Mouse (Mus musculus): ENCODE results near the gene Col5a3. TPM values are rescaled to one million over a fixed set of nuclear protein-coding genes. Genes with fewer than 3 reads are reported as not detected.
"Not testable (repeated sequence)": the region's sequence is repeated elsewhere in the genome, so short reads cannot be mapped to it uniquely, and the experiment has no call there.

Col5a3 gene
- total RNA-seq (2021): 1 to 10 TPM; 1.4 to 1.7 TPM
- long read RNA-seq, experiment 1, partial matches to known transcripts: 2 of 7 reads
- long read RNA-seq, experiment 1, other reads (novel, unspliced or antisense): 5 of 7 reads
- long read RNA-seq, experiment 2, full-length matches to known transcripts: 1 of 10 reads
- long read RNA-seq, experiment 2, partial matches to known transcripts: 2 of 10 reads
- long read RNA-seq, experiment 2, other reads (novel, unspliced or antisense): 7 of 10 reads

DNA sequence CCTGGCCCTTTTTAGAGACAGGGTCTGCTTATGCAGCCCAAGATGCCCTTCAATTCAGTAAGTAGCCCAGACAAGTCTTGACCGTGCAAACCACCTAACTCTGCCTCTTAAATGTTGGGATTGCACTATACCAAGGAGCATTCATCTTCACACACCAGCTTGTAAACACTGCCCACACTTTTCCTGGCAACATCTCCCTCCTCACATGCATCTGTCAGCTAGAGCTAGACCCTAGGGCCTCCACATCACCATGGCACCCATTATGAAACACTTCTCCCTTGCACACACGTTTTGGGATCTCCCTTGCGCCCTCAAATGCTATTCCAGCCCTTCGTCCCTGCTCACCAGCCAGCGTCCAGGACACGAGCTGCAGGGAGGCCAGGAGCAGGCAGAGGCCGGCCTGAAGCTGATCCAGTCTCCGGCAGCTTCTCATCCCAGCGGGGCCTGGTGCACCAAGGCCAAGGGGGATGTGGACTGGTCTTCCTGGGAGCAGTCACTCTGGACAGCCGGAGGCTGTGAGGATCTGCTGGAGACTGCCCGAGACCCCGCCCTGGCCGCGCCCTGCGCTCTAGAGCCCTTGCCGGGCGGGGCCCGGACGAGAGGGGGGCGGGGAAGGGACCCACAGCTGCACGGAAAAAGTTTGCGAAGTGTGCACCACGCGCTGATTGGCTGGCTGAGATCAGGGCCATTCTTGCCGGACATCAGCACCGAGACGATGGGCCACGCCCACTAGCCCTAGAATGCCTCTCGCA is at the start of gene Col5a3:
Col5a3 (minus strand) TSS at position 547 of the 752 bp plus-strand sequence.
- intact Hi-C loops (cut with DNase I): no loop called here
- Histone ChIP-seq H3K27ac (no peak within 1 kb of the TSS), H3K4me3 (0 out of 2 replicates have a peak within 1 kb of the TSS, but pooled peaks have one; percentile 7)
- TF ChIP-seq CTCF (IDR thresholded peaks at IDR 0.05): no peak
- DNase-seq (ENCODE audit: extremely low spot score in 1 of 2, low spot score in 2 of 2): no peak

DNA sequence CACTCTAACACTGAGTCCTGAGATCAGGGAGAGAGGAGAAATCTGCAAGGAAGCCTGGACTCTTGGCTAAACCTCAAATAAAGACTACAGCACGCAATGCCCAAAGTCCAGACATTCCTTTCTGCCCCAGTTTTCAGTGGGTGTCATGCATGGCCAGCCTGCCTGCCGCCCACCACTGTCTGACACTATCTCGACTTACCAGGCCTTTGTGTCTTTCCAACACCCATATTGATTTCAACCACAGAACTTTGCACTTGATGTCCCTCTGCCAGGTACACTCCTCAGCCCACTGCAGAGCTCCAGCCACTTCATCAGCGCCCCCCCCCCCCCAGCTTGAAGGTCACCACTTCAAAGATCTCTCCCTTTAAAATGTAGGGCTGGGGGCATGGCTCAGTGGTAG is 47.4 kb upstream of the Col5a3 start:
- no peak overlapping the region for H3K27ac ChIP-seq
- TF ChIP-seq CTCF (IDR thresholded peaks at IDR 0.05): no peak
- H3K4me3 ChIP-seq: no peak overlapping the region
- DNase-seq (ENCODE audit: extremely low spot score in 1 of 2, low spot score in 2 of 2): no peak
- intact Hi-C loops (cut with DNase I): no loop called here

DNA sequence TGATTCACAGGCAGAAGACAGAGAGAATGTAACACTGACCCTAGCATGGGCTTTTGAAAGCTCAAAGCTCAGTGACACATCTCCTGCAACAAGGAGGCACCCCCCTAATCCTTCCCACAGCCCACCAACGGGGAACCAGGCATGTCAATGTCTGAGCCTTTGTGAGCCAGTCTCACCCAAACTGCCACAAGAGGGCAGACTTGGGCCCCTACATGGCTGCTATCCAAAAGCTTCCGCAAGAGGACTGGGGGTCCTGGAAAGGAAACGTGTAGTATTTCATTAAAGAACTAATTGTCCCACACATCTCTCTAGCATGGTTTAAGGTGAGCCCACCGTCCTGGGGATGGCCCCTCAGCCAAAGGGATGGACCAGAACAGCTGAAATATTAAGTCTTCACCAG is 47.0 kb upstream of the Col5a3 start:
- no peak for DNase-seq (ENCODE audit: extremely low spot score in 1 of 2, low spot score in 2 of 2)
- TF ChIP-seq CTCF (IDR thresholded peaks at IDR 0.05): peak; percentile 66
- intact Hi-C loops (cut with DNase I): no loop called here
- no peak overlapping the region for H3K27ac ChIP-seq
- no peak overlapping the region for H3K4me3 ChIP-seq

DNA sequence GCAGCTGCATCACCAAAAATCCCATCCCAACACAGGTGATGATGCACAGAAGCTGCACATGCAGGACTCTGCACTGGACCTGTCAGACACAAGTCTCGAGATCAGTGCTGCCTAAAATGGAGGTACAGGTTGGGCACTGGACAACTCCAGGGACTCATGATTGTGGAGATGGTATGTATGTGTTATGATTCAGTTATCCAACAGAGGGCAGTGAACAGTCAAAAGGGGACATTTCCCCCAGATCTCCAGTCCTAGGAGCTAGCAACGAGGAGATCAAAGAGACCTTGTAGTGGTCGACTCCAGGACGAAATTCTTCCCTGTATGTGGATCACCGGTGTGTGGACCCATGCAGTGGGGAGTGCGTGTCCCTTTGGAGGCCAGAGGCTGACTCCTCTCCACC is 45.1 kb upstream of the Col5a3 start:
- no peak; the same call in 1 of the 2 replicates for TF ChIP-seq CTCF (IDR thresholded peaks at IDR 0.05)
- H3K27ac ChIP-seq: no peak overlapping the region
- intact Hi-C loops (cut with DNase I): no loop called here
- DNase-seq (ENCODE audit: extremely low spot score in 1 of 2, low spot score in 2 of 2): no peak
- no peak overlapping the region for H3K4me3 ChIP-seq

DNA sequence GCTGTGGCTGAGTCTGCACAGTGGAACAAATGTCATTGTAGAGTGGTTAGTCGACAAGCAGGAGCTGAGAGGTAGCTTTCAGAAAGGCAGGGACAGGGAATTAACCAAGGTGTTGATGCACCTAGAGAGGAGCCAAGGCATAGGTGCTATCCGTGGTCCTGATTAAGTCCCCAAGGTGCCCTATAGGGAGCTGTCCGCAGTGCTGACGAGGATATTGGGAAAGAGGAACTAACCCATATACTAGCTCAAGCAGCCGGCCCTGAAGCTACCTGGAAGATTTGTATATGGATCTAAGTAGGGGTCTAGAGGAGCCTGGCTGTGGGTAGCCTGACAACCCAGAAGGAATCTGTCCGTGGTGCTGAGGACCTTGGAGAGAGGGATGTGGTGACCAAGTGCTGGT is 42.3 kb upstream of the Col5a3 start:
- no peak for DNase-seq (ENCODE audit: extremely low spot score in 1 of 2, low spot score in 2 of 2)
- Histone ChIP-seq H3K4me3 (no peak overlapping the region), H3K27ac (no peak overlapping the region)
- TF ChIP-seq CTCF (IDR thresholded peaks at IDR 0.05): no peak
- intact Hi-C loops (cut with DNase I): no loop called here

DNA sequence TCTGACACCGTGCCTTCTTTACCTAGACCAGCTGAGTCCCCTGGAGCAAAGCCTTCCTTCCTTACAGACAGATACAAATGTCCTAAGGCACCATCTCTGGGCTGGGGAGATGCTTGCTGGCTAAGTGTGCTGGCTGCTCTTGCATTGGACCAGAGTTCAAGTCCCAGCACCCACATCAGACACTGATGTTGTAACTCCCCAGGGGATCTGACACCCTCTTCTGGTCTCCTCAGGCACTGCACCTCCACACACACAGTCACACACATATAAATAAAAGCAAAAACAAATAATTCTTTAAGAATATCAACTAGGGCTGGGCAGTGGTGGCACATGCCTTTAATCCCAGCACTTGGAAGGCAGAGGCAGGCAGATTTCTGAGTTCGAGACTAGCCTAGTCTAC is 35.3 kb upstream of the Col5a3 start:
- intact Hi-C loops (cut with DNase I): no loop called here
- no peak; the same call in 1 of the 2 replicates for TF ChIP-seq CTCF (IDR thresholded peaks at IDR 0.05)
- H3K4me3 ChIP-seq: no peak overlapping the region
- no peak for DNase-seq (ENCODE audit: extremely low spot score in 1 of 2, low spot score in 2 of 2)
- no peak overlapping the region for H3K27ac ChIP-seq

DNA sequence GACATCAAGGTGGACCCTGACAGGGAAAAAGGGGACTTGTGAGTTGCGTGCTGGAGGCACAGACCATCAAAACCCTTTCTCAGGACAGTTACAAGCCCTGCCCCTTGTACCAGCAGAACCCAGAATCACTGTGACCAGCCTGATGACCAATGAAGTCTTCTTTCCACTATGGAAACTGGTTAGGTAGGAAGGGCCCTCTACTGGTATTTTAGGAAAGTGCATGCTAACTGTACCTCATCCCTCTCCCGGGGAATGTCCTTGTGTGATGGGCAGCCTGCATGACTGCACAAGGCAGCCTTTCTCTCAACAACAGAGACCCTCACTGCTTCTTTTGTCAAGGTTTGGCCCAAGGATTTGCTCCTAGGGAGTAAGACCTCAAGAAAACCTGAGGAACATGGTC is 27.8 kb upstream of the Col5a3 start:
- H3K4me3 ChIP-seq: no peak overlapping the region
- H3K27ac ChIP-seq: no peak overlapping the region
- DNase-seq (ENCODE audit: extremely low spot score in 1 of 2, low spot score in 2 of 2): peak in 1 of 2 experiments; percentile 24
- intact Hi-C loops (cut with DNase I): no loop called here
- TF ChIP-seq CTCF (IDR thresholded peaks at IDR 0.05): peak; percentile 70

DNA sequence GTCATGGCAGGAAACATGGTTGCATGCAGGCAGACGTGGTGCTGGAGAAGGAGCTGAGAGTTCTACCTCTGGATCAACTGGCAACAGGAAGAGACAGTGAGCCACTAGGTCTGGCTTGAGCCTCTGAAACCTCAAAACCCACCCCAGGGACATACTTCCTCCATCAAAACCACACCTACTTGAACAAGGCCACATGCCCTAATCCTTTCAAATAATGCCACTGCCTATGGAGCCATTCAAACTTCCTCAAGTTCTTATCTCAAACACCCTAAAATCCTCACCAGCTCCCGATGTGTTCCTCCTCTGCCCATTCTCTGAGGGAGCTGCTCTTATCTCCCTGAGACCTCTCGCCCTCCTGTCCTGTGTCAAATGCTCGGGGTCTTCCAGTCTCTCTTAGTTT is 27.3 kb upstream of the Col5a3 start:
- no peak for DNase-seq (ENCODE audit: extremely low spot score in 1 of 2, low spot score in 2 of 2)
- Histone ChIP-seq H3K4me3 (no peak overlapping the region), H3K27ac (no peak overlapping the region)
- intact Hi-C loops (cut with DNase I): no loop called here
- no peak for TF ChIP-seq CTCF (IDR thresholded peaks at IDR 0.05)

DNA sequence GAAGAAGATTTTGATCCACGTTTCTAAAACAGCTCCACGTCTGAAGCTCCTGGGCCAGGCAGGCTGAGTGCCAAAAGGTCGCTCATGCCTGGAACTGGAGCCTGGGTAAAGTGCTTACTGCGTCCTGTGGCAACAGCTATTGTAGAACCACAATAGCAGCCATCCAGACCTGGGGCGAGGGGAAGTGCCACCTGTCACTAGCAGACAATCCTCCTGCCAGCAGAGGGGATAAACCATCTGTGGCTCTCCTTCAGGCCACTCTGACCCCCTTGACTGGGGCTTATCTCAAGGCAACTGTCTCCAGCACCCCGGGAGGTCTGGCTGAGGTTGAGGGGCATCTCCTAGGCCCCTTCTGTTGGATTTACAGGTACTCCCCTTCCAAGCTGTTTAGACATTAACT is 24.1 kb upstream of the Col5a3 start:
- no peak for DNase-seq (ENCODE audit: extremely low spot score in 1 of 2, low spot score in 2 of 2)
- intact Hi-C loops (cut with DNase I): loop anchor here (10.0 kb wide), 1 partner anchor 374 kb away; the partner anchor contains the start of gene Zfp26
- no peak for TF ChIP-seq CTCF (IDR thresholded peaks at IDR 0.05)
- no peak overlapping the region for H3K4me3 ChIP-seq
- no peak overlapping the region for H3K27ac ChIP-seq

DNA sequence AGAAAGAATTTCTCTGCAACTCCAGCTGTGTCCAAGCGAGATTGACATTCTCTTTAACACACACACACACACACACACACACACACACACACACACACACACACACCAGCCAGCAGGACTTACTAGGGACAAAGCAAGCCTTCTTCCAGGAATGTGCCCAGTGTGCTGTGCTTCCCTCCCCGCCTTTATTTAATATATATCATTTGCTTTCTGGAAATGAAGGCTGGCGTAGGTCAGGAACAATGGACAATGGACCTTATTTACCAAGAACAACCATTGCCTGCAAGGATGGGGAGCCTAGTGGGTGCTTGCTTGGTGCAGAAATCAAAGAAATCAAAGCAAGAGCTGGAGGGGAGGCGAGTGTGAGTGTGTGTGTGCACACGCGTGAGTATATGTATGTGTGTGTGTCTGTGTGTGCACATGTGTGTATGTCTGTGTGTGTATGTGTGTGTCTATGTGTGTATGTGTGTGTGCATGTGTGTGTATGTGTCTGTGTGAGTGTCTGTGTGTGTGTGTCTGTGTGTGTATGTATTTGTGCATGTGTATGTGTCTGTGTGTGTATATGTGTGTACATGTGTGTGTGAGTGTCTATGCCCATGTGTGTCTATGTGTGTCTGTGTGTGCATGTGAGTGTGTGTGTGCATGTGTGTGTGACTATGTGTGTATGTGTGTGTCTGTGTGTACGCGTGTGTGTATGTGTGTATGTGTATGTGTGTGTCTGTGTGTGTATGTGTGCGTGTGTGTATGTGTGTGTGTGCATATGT is 22.5 kb upstream of the Col5a3 start:
- TF ChIP-seq CTCF (IDR thresholded peaks at IDR 0.05): no peak
- no peak overlapping the region for H3K4me3 ChIP-seq
- intact Hi-C loops (cut with DNase I): loop anchor here (10.0 kb wide), 1 partner anchor 373 kb away; the partner anchor contains the start of gene Zfp26
- H3K27ac ChIP-seq: no peak overlapping the region
- DNase-seq (ENCODE audit: extremely low spot score in 1 of 2, low spot score in 2 of 2): no peak

DNA sequence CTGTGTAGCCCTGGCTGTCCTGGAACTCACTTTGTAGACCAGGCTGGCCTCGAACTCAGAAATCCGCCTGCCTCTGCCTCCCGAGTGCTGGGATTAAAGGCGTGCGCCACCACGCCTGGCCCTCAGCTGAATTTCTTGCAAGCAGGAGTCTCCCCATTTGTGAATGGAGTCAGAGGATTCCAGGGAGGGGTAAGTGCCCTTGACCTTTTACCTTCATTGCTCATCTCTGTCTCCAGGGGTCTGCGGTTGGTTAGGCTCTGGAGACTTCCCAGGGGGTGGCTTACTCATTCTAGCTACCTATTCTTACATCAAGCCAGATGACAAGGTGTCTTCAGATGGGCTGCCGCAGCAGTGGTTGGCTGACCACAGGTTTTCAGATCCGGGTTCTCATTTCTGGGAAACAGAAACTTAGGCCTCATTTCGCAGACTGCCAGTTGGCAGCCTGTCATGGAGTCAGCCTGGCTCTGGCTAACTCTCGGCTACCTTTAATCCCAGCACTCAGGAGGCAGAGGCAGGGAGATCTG is 20.6 kb upstream of the Col5a3 start:
- H3K4me3 ChIP-seq; DNase-seq (ENCODE audit: extremely low spot score in 1 of 2, low spot score in 2 of 2); H3K27ac ChIP-seq: not testable (repeated sequence)
- intact Hi-C loops (cut with DNase I): loop anchor here (10.0 kb wide), 1 partner anchor 371 kb away; the partner anchor contains the start of gene Zfp26

DNA sequence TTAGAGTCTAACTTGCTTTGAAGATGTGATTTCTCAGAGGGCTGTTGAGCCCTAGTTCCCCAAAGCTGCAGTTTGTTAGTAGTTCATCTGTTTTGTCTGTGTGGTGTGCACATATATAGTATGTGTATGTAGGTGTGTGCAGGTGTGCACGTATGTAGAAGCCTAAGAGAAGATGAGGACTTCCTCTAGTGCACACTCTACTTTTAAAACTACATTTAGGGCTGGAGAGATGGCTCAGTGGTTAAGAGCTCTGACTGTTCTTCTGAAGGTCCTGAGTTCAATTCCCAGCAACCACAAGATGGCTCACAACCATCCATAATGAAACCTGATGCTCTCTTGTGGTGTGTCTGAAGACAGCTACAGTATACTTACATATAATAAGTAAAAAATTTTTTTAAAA is 20.0 kb upstream of the Col5a3 start:
- intact Hi-C loops (cut with DNase I): loop anchor here (5.0 to 10.0 kb wide), 2 partner anchors 173 to 370 kb away; partner anchors contain the start of gene Zfp26
- DNase-seq (ENCODE audit: extremely low spot score in 1 of 2, low spot score in 2 of 2): no peak
- Histone ChIP-seq H3K27ac (no peak overlapping the region), H3K4me3 (no peak overlapping the region)
- TF ChIP-seq CTCF (IDR thresholded peaks at IDR 0.05): no peak

Data from left cerebral cortex, adult 2 months (tissue).